Mouse (Mus musculus) ovary, adult 18-20 months (tissue): Measurements from ENCODE around the gene Zswim5.
"Not testable (repeated sequence)": the region's sequence is repeated elsewhere in the genome, so short reads cannot be mapped to it uniquely, and the experiment has no call there.

Experiments
- DNase-seq: peaks from one replicate; pipeline ENCODE4 v3.0.0; 2022; ENCODE audit warnings: low spot score, mixed read lengths

Zswim5 gene

GRCm38 (mm10) chr4:116876995-116877728, at the start of gene Zswim5:
Gene Zswim5, plus strand, starts transcription at chr4:116877376.
- peak; percentile 28 for DNase-seq

- no peak for DNase-seq
Measured at GRCm38 (mm10) chr4:116827819-116828218, 49.4 kb upstream of the Zswim5 start.

GRCm38 (mm10) chr4:116829364-116830069, 47.7 kb upstream of the Zswim5 start:
- no peak for DNase-seq

GRCm38 (mm10) chr4:116830070-116830368, 47.2 kb upstream of the Zswim5 start:
- DNase-seq = no peak

GRCm38 (mm10) chr4:116838999-116839398, 38.2 kb upstream of the Zswim5 start:
- no peak for DNase-seq

GRCm38 (mm10) chr4:116840096-116840495, 37.1 kb upstream of the Zswim5 start:
- DNase-seq = not testable (repeated sequence)

- no peak for DNase-seq
Measured at GRCm38 (mm10) chr4:116840841-116841240, 36.3 kb upstream of the Zswim5 start.

- DNase-seq = no peak
Measured at GRCm38 (mm10) chr4:116844324-116844723, 32.9 kb upstream of the Zswim5 start.

GRCm38 (mm10) chr4:116849901-116850300, 27.3 kb upstream of the Zswim5 start:
- no peak for DNase-seq

- no peak for DNase-seq
Measured at GRCm38 (mm10) chr4:116854286-116854685, 22.9 kb upstream of the Zswim5 start.

GRCm38 (mm10) chr4:116857203-116857602, 20.0 kb upstream of the Zswim5 start:
- DNase-seq = no peak

- DNase-seq = no peak
Measured at GRCm38 (mm10) chr4:116859711-116860110, 17.5 kb upstream of the Zswim5 start.

- DNase-seq = no peak
Measured at GRCm38 (mm10) chr4:116862023-116862422, 15.2 kb upstream of the Zswim5 start.

- DNase-seq = no peak
Measured at GRCm38 (mm10) chr4:116869898-116870297, 7.3 kb upstream of the Zswim5 start.

GRCm38 (mm10) chr4:116874595-116874994, 2.6 kb upstream of the Zswim5 start:
- no peak for DNase-seq

GRCm38 (mm10) chr4:116876630-116876994, 564 bp upstream of the Zswim5 start:
- DNase-seq = peak; percentile 6

- peak; percentile 5 for DNase-seq
Measured at GRCm38 (mm10) chr4:116877729-116878321, 649 bp downstream of the Zswim5 start.

- DNase-seq = no peak
Measured at GRCm38 (mm10) chr4:116878491-116878890, 1.3 kb downstream of the Zswim5 start.

- no peak for DNase-seq
Measured at GRCm38 (mm10) chr4:116882679-116883078, 5.5 kb downstream of the Zswim5 start.

GRCm38 (mm10) chr4:116894200-116895080, 17.3 kb downstream of the Zswim5 start:
- DNase-seq = no peak

GRCm38 (mm10) chr4:116910489-116911181, 33.5 kb downstream of the Zswim5 start:
- no peak for DNase-seq

GRCm38 (mm10) chr4:116911202-116911601, 34.0 kb downstream of the Zswim5 start:
- DNase-seq = no peak
